Mouse (Mus musculus) ES-Bruce4 (cell line): ENCODE measurements at regions not wholly inside any gene's neighbourhood (a gene's known extent, or its start where the extent isn't known, plus 50 kb on each side); places are given as distances from the start of the nearest gene placed in this dataset.

Experiments used
- CTCF ChIP-seq: IDR thresholded peaks from one replicate; pipeline ENCODE4 v1.8.1; 2011; ENCODE audit warnings: low read depth, low read length
- EP300 ChIP-seq: IDR thresholded peaks from 2 replicates; pipeline ENCODE4 v1.6.1; 2011; ENCODE audit warnings: low read depth, low read length; ENCODE audit not compliant: insufficient read depth
- POLR2A ChIP-seq: IDR thresholded peaks from one replicate; pipeline ENCODE4 v1.8.1; 2011; ENCODE audit warnings: low read length; ENCODE audit not compliant: insufficient read depth

DNA sequence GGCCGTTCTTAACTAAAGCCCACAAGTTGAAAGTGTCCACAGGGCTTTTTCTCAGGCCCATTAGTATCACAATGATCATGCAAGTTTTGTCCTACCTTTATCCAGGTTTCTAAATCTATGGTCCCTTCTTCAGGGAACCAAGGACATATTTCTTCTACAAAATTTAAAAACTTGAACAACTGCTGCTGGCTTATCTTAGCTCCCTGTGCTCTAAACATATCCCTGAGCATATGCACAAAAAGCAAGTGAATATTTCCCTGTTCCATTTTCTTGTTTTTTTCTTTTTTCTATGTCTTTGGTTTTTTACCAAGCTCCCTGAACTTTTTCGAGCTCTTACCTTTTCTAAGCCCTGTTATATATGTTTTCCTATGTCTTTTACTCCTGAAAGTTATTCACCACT is 201.9 kb downstream of the Mbip start:
- TF ChIP-seq EP300: no peak
- TF ChIP-seq POLR2A: no peak
- TF ChIP-seq CTCF: no peak
